Mouse (Mus musculus) neural tube, embryonic 14.5 days (tissue): ENCODE results near the gene Ccdc141. TPM values are rescaled to one million over a fixed set of nuclear protein-coding genes. Genes with fewer than 3 reads are reported as not detected.

Experiments
- ATAC-seq: fragments of 200-750 bp; cut with Nextera tagmentation; 2 replicates; pipeline ENCODE4 v1.8.0; 2017; ENCODE audit warnings: low read depth, mild to moderate bottlenecking, moderate TSS enrichment, moderate library complexity
- H3K27ac ChIP-seq: fragments of 300-500 bp; sonication (generic); 2 replicates; pipeline ENCODE4 v1.5.1; 2014; ENCODE audit warnings: low read depth, mild to moderate bottlenecking, control low read depth, low read length, moderate library complexity, mixed read lengths
- H3K27me3 ChIP-seq: fragments of 300-500 bp; sonication (generic); 2 replicates; pipeline ENCODE4 v1.6.1; 2014; ENCODE audit warnings: low read length; ENCODE audit not compliant: control insufficient read depth, insufficient read depth
- H3K36me3 ChIP-seq: fragments of 300-500 bp; sonication (generic); 2 replicates; pipeline ENCODE4 v1.6.1; 2014; ENCODE audit warnings: low read length, mixed read lengths; ENCODE audit not compliant: control insufficient read depth, insufficient read depth
- H3K4me1 ChIP-seq: fragments of 300-500 bp; sonication (generic); 2 replicates; pipeline ENCODE4 v1.6.1; 2014; ENCODE audit warnings: low read length; ENCODE audit not compliant: control insufficient read depth, insufficient read depth
- H3K4me2 ChIP-seq: fragments of 300-500 bp; sonication (generic); 2 replicates; pipeline ENCODE4 v1.6.1; 2014; ENCODE audit warnings: mild to moderate bottlenecking, low read depth, low read length, control low read depth
- H3K4me3 ChIP-seq: fragments of 300-500 bp; sonication (generic); 2 replicates; pipeline ENCODE4 v1.5.1; 2014; ENCODE audit warnings: low read depth, low read length, control low read depth, mixed read lengths
- H3K9ac ChIP-seq: fragments of 300-500 bp; sonication (generic); replicated peaks from 2 replicates; pipeline ENCODE4 v1.6.1; 2014; ENCODE audit warnings: low read depth, mild to moderate bottlenecking, control low read depth, low read length, mixed read lengths
- H3K9me3 ChIP-seq: fragments of 300-500 bp; sonication (generic); 2 replicates; pipeline ENCODE4 v1.6.1; 2016; ENCODE audit warnings: low read length; ENCODE audit not compliant: control insufficient read depth
- WGBS: fragments of 180-500 bp; shearing (Covaris S2); extraction: QIAGEN DNeasy Blood & Tissue Kit; methylation state at CpG from one replicate; pipeline ENCODE4 v1.1.7; 2014; 5-methylcytosine and 5-hydroxymethylcytosine counted together
- polyA plus RNA-seq: library from polyadenylated mRNA; unstranded; fragments of >200 nt; fragmentation: Nextera tagmentation; extraction: Ambion mirVana; gene quantifications from 2 replicates; pipeline ENCODE4 v1.2.1, GENCODE M21; 2014

The Ccdc141 gene
- 5.7 and 6.9 TPM in 2 replicates for polyA plus RNA-seq

DNA sequence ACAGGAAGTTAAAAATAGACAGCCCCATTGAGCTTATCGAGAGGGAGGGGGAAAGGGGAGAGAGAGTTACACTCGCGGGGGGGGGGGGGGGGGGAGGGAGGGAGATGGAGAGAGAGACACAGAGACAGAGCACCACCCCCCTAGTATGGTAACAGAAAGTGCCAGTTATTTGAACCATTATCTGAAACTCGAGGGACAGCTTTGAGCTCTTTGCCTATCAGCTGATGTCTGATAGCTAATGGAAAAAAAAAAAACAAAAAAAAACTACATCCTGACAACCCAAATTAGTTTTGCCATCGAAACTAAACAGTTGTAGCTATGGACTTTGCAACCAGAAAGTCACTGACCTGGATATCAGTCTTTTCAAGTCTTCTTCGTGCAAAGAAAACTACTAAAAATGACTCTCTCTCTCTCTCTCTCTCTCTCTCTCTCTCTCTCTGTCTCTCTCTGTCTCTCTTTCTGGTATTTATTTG, at the start of gene Ccdc141:
Ccdc141 (minus strand) TSS at position 4 of the 473 bp plus-strand sequence.
- no peak for ATAC-seq
- Histone ChIP-seq H3K4me3 (peak within 1 kb of the TSS; percentile 29), H3K36me3 (no peaks in the 10 kb centered on the region), H3K27me3 (no peaks in the 10 kb centered on the region), H3K4me2 (peak within 1 kb of the TSS; percentile 67), H3K4me1 (peaks cover 11% of the 10 kb centered on the region; the same call in 1 of the 2 replicates), H3K9me3 (no peaks in the 10 kb centered on the region), H3K27ac (no peak within 1 kb of the TSS; the same call in 1 of the 2 replicates), H3K9ac (peak within 1 kb of the TSS; percentile 28; the same call in 1 of the 2 replicates)
- 15% methylated on average over 5 of the region's 6 CpGs for WGBS

DNA sequence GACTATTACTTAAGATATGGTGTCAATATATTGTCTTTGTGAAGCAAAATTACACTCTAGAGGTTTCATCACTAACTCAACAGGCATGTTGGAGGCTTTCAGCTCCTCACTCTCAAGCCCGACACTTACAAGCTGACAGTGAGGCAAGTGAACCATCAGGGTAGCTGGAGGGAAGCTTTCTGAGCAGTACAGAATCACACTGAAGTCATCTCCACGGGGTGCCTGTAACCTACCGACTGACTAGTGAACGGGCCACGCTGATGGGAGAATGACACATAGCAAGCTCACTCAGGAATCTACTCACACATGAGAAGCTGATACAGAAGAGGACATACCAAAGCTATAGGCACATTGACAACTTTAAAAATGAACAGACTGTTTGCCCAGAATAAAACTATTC, 42.4 kb upstream of the Ccdc141 start:
- no peak for ATAC-seq
- no peak overlapping the region for H3K4me2 ChIP-seq
- H3K9me3 ChIP-seq = no peaks in the 10 kb centered on the region
- no peak overlapping the region for H3K27ac ChIP-seq
- no peak overlapping the region for H3K9ac ChIP-seq
- no peaks in the 10 kb centered on the region for H3K27me3 ChIP-seq
- WGBS = 77% methylated on average over 5 of the region's 5 CpGs
- H3K4me1 ChIP-seq = no peaks in the 10 kb centered on the region
- H3K4me3 ChIP-seq = no peak overlapping the region
- peaks cover 15% of the 10 kb centered on the region for H3K36me3 ChIP-seq

DNA sequence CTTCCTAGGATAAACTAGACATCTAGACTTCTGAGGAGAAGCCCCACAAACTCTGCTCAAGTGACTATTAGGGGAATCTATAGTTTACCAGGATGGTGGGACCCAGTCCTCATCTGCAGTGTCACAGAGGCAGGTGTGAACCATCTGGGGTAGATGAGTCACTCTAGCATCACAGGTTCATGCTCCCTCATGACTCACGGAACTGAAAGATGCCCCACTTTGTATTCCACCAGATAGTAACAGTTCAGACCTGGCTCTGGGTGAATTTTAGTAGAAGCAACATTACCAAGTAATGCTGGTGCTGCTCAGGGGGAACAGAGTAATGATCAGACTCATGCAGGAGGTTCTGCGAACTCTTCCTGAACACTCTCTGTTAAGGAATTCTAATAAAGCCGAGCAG, 36.5 kb upstream of the Ccdc141 start:
- no peak overlapping the region for H3K9ac ChIP-seq
- WGBS = 94% methylated on average over 3 of the region's 3 CpGs
- no peaks in the 10 kb centered on the region for H3K9me3 ChIP-seq
- no peak overlapping the region for H3K4me3 ChIP-seq
- no peaks in the 10 kb centered on the region for H3K4me1 ChIP-seq
- no peaks in the 10 kb centered on the region for H3K27me3 ChIP-seq
- no peak for ATAC-seq
- no peak overlapping the region for H3K4me2 ChIP-seq
- peaks cover 15% of the 10 kb centered on the region for H3K36me3 ChIP-seq
- no peak overlapping the region for H3K27ac ChIP-seq

DNA sequence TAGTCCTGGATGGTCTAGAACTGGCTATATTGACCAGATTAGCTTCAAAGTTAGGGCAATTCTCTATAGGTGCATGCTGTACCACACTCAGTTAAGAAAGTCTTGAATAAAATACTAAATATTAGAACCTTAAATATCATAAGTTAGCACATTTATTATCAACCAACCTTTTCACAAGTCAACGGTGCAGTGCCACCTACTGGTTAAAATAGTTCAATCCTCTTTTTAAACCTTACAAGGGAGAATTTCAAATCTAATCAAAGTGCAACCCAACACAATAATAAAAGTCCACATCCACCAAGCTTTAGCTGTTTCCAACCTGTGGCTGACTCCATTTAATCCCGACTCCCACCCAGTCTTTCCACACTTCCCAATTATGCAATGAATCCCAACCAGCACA, 33.5 kb upstream of the Ccdc141 start:
- Histone ChIP-seq H3K4me3 (no peak overlapping the region), H3K4me2 (no peak overlapping the region), H3K27me3 (no peaks in the 10 kb centered on the region), H3K9ac (no peak overlapping the region), H3K27ac (no peak overlapping the region), H3K9me3 (no peaks in the 10 kb centered on the region), H3K36me3 (peaks cover 8% of the 10 kb centered on the region; the same call in 1 of the 2 replicates), H3K4me1 (no peaks in the 10 kb centered on the region)
- WGBS = 74% methylated on average over 2 of the region's 2 CpGs
- no peak for ATAC-seq

DNA sequence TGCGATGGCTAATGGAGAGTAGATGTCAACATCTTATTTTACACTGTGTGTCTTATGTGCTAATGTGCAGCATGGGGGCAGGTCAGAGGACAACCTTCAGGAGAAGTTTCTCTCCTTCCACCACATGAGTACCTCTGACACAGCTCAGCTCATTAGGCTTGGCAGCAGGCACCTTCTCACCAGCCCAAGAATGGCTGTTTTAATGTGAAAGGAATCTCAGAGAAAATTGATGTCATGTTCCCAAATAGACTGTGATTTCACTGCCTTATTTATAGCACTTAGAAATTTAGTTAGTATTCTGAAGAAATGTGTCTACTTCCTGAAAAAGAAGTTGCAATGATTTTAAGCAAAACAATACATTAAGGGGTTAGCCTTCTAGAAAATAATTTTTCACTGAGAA, 31.5 kb upstream of the Ccdc141 start:
- peaks cover 4% of the 10 kb centered on the region; the same call in 1 of the 2 replicates for H3K36me3 ChIP-seq
- H3K4me1 ChIP-seq = no peaks in the 10 kb centered on the region
- H3K4me3 ChIP-seq = no peak overlapping the region
- H3K9me3 ChIP-seq = no peaks in the 10 kb centered on the region
- ATAC-seq = no peak
- no peak overlapping the region for H3K27ac ChIP-seq
- no peak overlapping the region for H3K4me2 ChIP-seq
- H3K27me3 ChIP-seq = no peaks in the 10 kb centered on the region
- no peak overlapping the region for H3K9ac ChIP-seq
- 100% methylated on average over 1 of the region's 1 CpGs for WGBS

DNA sequence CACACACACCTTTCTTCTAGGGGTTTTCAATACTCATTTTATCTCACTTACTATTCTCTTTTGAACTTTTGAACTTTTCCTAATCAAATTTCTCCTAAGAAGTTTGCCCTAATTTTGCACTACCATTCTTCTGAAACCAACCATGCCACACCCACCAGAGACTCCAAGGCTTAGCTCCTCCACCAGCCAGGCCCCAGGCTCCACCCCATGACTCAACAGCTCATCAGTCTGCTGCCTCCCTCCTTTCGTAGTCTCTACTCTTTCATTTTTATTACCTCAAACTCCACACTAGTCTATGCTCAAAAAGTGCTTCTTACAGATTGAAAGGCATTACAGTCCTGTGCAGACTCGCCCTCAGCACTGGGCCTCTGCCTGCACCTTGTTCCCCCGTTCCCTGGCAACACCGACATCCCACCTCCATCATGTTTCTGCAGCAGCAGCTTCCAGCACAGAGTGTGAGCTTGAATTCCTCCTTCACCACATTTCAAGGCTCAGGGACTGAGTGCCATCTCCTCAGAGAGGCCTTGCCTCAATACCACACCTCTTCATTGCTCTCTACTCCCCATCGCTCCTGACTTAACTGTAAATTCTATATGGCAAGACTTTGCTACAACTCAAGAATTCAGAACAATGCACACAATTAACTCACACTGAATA, 30.6 kb upstream of the Ccdc141 start:
- no peaks in the 10 kb centered on the region for H3K27me3 ChIP-seq
- WGBS = 87% methylated on average over 5 of the region's 5 CpGs
- no peak overlapping the region for H3K27ac ChIP-seq
- no peaks in the 10 kb centered on the region for H3K4me1 ChIP-seq
- no peak overlapping the region for H3K9ac ChIP-seq
- H3K36me3 ChIP-seq = peaks cover 2% of the 10 kb centered on the region; the same call in 1 of the 2 replicates
- H3K9me3 ChIP-seq = no peaks in the 10 kb centered on the region
- H3K4me3 ChIP-seq = no peak overlapping the region
- no peak overlapping the region for H3K4me2 ChIP-seq
- no peak for ATAC-seq

DNA sequence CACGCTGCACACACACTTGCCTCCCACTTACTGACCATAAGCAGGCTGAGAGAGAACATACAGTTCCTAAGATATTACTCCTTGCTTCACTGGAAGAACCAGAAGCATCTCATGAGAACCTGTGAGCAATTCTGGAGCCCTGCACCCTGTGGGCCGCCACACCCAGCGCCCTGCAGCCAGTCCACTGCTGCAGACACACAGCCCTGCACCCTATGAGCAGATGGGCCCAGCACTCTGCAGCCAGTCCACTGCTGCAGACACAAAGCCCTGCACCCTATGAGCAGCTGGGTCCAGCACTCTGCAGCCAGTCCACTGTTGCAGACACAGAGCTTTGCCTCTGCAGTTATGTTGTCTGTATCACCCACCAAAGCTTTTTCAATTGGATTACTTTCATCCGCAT, 29.9 kb upstream of the Ccdc141 start:
- no peak overlapping the region for H3K4me2 ChIP-seq
- H3K9ac ChIP-seq = no peak overlapping the region
- no peaks in the 10 kb centered on the region for H3K36me3 ChIP-seq
- H3K27ac ChIP-seq = no peak overlapping the region
- H3K4me3 ChIP-seq = no peak overlapping the region
- no peaks in the 10 kb centered on the region for H3K4me1 ChIP-seq
- no peak for ATAC-seq
- H3K27me3 ChIP-seq = no peaks in the 10 kb centered on the region
- no peaks in the 10 kb centered on the region for H3K9me3 ChIP-seq
- WGBS = 93% methylated on average over 4 of the region's 4 CpGs

DNA sequence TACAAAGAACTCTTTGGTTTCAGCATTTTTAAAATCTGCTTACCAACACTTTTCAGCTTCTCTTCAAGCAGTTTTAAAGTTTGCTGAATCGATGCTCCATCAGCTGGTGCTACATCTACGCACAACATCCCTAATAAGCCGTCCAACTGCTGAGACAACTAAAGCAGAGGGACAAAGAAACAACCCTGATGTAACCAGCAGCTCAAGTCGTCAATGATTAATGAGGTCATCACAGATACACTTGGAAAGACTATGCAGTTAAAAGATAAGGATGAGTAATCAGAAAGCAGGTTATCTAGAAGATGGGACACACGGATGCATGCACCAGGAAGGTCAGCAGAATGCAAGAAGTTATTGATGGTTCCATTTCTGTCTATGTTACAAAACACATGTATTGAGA, 27.8 kb upstream of the Ccdc141 start:
- H3K4me3 ChIP-seq = no peak overlapping the region
- 0 out of 2 replicates have a peak, but pooled peaks cover 7% of the 10 kb centered on the region for H3K36me3 ChIP-seq
- no peaks in the 10 kb centered on the region for H3K4me1 ChIP-seq
- H3K27me3 ChIP-seq = no peaks in the 10 kb centered on the region
- WGBS = 84% methylated on average over 5 of the region's 5 CpGs
- H3K9ac ChIP-seq = no peak overlapping the region
- ATAC-seq = no peak
- H3K9me3 ChIP-seq = no peaks in the 10 kb centered on the region
- no peak overlapping the region for H3K27ac ChIP-seq
- no peak overlapping the region for H3K4me2 ChIP-seq

DNA sequence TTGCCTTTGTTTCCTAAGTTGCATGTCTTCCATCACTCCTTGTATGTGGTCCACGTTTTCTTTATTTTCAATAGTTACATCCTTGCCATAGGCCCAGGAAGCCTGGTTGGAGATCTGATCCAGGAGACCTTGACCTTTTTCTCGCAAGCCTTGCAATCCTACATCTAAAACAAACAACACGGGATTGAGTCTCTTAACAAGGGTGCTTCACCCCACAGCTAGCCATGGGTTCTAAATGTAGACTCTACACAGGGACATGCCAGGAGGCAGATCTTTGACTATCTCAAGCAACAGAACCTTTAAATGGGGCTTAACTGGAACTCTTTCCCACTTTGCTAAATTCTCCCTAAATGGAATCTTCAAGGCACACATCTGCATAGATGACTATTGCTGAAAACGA, 26.4 kb upstream of the Ccdc141 start:
- Histone ChIP-seq H3K27me3 (no peaks in the 10 kb centered on the region), H3K4me2 (no peak overlapping the region), H3K27ac (no peak overlapping the region), H3K9ac (no peak overlapping the region), H3K4me3 (no peak overlapping the region), H3K4me1 (no peaks in the 10 kb centered on the region), H3K9me3 (no peaks in the 10 kb centered on the region), H3K36me3 (0 out of 2 replicates have a peak, but pooled peaks cover 7% of the 10 kb centered on the region)
- WGBS = 90% methylated on average over 4 of the region's 4 CpGs
- ATAC-seq = no peak
